Mouse (Mus musculus): ENCODE data around the gene Sh3bp5l.

- TF ChIP-seq CTCF (IDR thresholded peaks at IDR 0.05; ENCODE audit: extremely low read depth, insufficient read depth, low read length) (no peak), POLR2A (IDR thresholded peaks at IDR 0.05; ENCODE audit: extremely low read depth, insufficient read depth, low read length) (no peak)
Observed at GRCm38 (mm10) chr11:58329906-58330275, 633 bp upstream of the Sh3bp5l start.
